Mouse (Mus musculus): ENCODE data around the gene Csrnp3.

DNA sequence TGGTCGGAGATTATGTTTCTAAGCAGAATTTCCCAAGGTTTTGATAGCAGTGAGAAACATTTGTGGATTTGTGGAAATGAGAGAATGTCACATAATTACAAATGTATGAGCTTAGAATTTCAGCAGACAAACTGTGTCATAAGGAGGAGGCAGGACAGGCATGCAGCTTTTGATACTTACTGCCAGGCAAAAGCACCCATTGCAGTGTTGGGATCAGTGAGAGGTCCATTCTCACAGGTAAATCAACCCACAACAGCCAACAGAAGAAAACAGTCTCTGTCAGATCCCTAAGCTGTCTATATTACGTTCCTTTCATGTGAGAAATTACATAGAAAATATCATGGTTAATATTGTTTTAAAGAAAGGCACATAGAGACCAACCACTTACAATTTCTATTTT, 19.3 kb upstream of the Csrnp3 start:
- TF ChIP-seq POLR2A (IDR thresholded peaks at IDR 0.05; ENCODE audit: low read depth, low read length): no peak
- TF ChIP-seq CTCF (IDR thresholded peaks at IDR 0.05; ENCODE audit: borderline replicate concordance, insufficient read depth, low read length): no peak
